Mouse (Mus musculus) heart, postnatal 0 days (tissue): ENCODE data around the gene Dhx38. TPM values are rescaled to one million over a fixed set of nuclear protein-coding genes. Genes with fewer than 3 reads are reported as not detected.

Experiments used
- ATAC-seq: fragments of 200-750 bp; cut with Nextera tagmentation; 2 replicates; pipeline ENCODE4 v1.8.0; 2017; ENCODE audit warnings: low read depth, moderate number of reproducible peaks, moderate library complexity; ENCODE audit not compliant: insufficient read depth
- DNase-seq: peaks from one replicate; pipeline ENCODE4 v3.0.0-alpha.2; 2016; ENCODE audit warnings: low spot score
- H3K27ac ChIP-seq: fragments of 300-500 bp; sonication (generic); 2 replicates; pipeline ENCODE4 v1.5.1; 2014; ENCODE audit warnings: low read depth, mild to moderate bottlenecking
- H3K27me3 ChIP-seq: fragments of 300-500 bp; sonication (generic); 2 replicates; pipeline ENCODE4 v1.6.1; 2014; ENCODE audit warnings: low read length, mixed read lengths; ENCODE audit not compliant: control insufficient read depth, insufficient read depth
- H3K36me3 ChIP-seq: fragments of 300-500 bp; sonication (generic); replicated peaks from 2 replicates; pipeline ENCODE4 v1.6.1; 2014; ENCODE audit warnings: low read length, mixed read lengths; ENCODE audit not compliant: control insufficient read depth, insufficient read depth
- H3K4me1 ChIP-seq: fragments of 300-500 bp; sonication (generic); 2 replicates; pipeline ENCODE4 v1.6.1; 2014; ENCODE audit warnings: antibody characterized with exemption; ENCODE audit not compliant: control insufficient read depth, insufficient read depth
- H3K4me2 ChIP-seq: fragments of 300-500 bp; sonication (generic); 2 replicates; pipeline ENCODE4 v1.6.1; 2014; ENCODE audit warnings: low read depth, mild to moderate bottlenecking, low read length, moderate library complexity
- H3K4me3 ChIP-seq: fragments of 300-500 bp; sonication (generic); 2 replicates; pipeline ENCODE4 v1.5.1; 2014; ENCODE audit warnings: low read depth, low read length
- H3K9ac ChIP-seq: fragments of 300-500 bp; sonication (generic); replicated peaks from 2 replicates; pipeline ENCODE4 v1.6.1; 2014; ENCODE audit warnings: low read depth, low read length, mixed read lengths
- H3K9me3 ChIP-seq: fragments of 300-500 bp; sonication (generic); replicated peaks from 2 replicates; pipeline ENCODE4 v1.6.1; 2016; ENCODE audit warnings: low read length; ENCODE audit not compliant: control insufficient read depth
- CTCF ChIP-seq: IDR thresholded peaks from 2 replicates; pipeline ENCODE4 v1.5.1; 2016; ENCODE audit warnings: antibody characterized with exemption, control low read depth, low read depth
- EP300 ChIP-seq: IDR thresholded peaks from 2 replicates; pipeline ENCODE4 v1.6.1; 2016; ENCODE audit warnings: antibody characterized with exemption, low read depth
- WGBS: fragments of 180-500 bp; shearing (Covaris S2); extraction: QIAGEN DNeasy Blood & Tissue Kit; methylation state at CpG from one replicate; pipeline ENCODE4 v1.1.7; 2014; 5-methylcytosine and 5-hydroxymethylcytosine counted together
- polyA plus RNA-seq: library from polyadenylated mRNA; unstranded; fragments of >200 nt; fragmentation: Nextera tagmentation; extraction: Ambion mirVana; gene quantifications from 2 replicates; pipeline ENCODE4 v1.2.1, GENCODE M21; 2015
- total RNA-seq: library from RNA; depleted of rRNA; stranded (reverse); fragments of >200 nt; gene quantifications from 2 replicates; pipeline ENCODE4 v1.2.3, GENCODE M21; 2014; ENCODE audit warnings: low replicate concordance

The Dhx38 gene
- total and polyA plus RNA-seq, 2 experiments from 2014 or later, result 7.3 to 10.8 TPM

DNA sequence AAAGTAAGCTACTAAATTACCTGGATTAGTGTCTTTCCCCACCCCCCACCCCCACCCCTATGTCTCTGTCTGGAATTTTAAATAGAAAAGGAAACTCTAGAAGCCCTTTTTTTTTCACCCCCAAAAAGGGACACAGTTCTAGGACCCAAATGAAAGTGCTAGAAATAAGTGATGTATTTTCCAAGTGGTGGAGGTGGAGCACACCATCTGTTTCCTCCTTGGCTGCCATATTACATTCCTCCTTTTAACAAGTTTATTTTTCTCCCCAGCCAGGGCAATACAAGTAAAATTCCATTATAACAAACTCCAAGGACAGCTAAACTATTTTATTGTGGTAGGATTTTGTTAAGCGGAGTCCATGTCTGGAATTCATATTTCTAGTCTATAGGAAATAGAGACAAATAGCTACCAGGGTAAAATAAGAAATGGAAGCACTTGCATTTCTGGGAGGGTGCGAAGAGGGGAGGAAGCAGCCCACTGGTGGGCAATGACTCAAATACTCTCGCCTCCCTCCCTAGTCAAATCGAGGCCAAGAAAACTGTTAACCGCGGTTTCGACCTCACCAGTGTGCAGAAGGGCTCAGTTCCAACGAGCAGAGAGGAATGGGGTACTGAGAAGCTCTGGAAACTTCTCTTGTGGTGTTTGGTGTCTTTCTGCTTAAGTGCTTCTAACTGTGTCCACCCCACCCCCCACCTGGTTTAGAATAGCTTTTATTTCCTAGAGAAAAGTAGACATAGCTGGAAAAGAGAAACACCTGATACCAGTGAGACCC, 22.7 kb downstream of the Dhx38 start:
- ATAC-seq (no peak), DNase-seq (no peak)
- 63% methylated on average over 8 of the region's 8 CpGs for WGBS

GRCm38 (mm10) chr8:109542165-109542564, 23.5 kb downstream of the Dhx38 start:
- H3K4me1 ChIP-seq, result no peaks in the 10 kb centered on the region
- 65% methylated on average over 5 of the region's 5 CpGs for WGBS
- 0 out of 2 replicates have a peak, but pooled peaks cover 7% of the 10 kb centered on the region for H3K36me3 ChIP-seq
- H3K27me3 ChIP-seq, result no peaks in the 10 kb centered on the region
- TF ChIP-seq CTCF (no peak), EP300 (no peak)
- no peak overlapping the region for H3K4me2 ChIP-seq
- H3K9ac ChIP-seq, result no peak overlapping the region
- no peak for DNase-seq
- H3K4me3 ChIP-seq, result no peak overlapping the region
- no peak overlapping the region for H3K27ac ChIP-seq
- no peaks in the 10 kb centered on the region for H3K9me3 ChIP-seq
- ATAC-seq, result no peak

More for the DNA sequence above, 22.7 kb downstream of the Dhx38 start:
- Histone ChIP-seq H3K4me1 (no peaks in the 10 kb centered on the region), H3K36me3 (peaks cover 15% of the 10 kb centered on the region), H3K4me2 (no peak overlapping the region), H3K27ac (no peak overlapping the region), H3K9me3 (no peaks in the 10 kb centered on the region), H3K27me3 (no peaks in the 10 kb centered on the region), H3K9ac (no peak overlapping the region), H3K4me3 (no peak overlapping the region)
- TF ChIP-seq CTCF, result no peak
- TF ChIP-seq EP300, result no peak

DNA sequence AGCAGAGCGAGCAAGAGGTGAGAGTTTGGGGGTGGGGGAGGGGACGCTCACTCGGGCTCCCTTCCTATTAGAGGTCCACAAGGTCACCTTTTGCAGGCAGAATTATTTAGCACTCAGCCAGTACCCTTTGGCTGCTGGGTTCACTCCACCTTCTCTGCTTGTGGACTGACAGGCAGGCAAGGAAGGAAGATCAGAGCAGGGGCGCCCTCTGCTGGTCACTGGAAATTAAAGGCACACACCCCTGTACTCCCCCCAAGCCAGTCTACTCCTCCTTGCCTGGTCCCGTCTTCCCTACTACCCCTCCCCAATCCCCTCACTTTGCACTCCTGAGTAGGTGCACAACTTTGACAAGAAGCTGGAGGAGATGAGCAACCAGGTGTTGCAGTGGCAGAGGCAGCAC, 29.0 kb downstream of the Dhx38 start:
- no peak overlapping the region for H3K9ac ChIP-seq
- WGBS, result 3% methylated on average over 5 of the region's 5 CpGs
- peak; percentile 81 for DNase-seq

GRCm38 (mm10) chr8:109535140-109535990, 30.3 kb downstream of the Dhx38 start:
- Histone ChIP-seq H3K4me2 (no peak overlapping the region), H3K9me3 (no peaks in the 10 kb centered on the region), H3K36me3 (no peaks in the 10 kb centered on the region), H3K9ac (no peak overlapping the region), H3K27ac (no peak overlapping the region), H3K4me1 (no peaks in the 10 kb centered on the region), H3K27me3 (no peaks in the 10 kb centered on the region), H3K4me3 (no peak overlapping the region)
- ATAC-seq (no peak), DNase-seq (no peak)
- WGBS, result 79% methylated on average over 19 of the region's 19 CpGs
- TF ChIP-seq EP300, result no peak
- TF ChIP-seq CTCF, result peak; percentile 42

More for the DNA sequence above, 29.0 kb downstream of the Dhx38 start:
- no peak overlapping the region for H3K4me3 ChIP-seq
- H3K36me3 ChIP-seq, result no peaks in the 10 kb centered on the region
- H3K4me1 ChIP-seq, result no peaks in the 10 kb centered on the region
- peak overlapping the region; percentile 12; the same call in 1 of the 2 replicates for H3K4me2 ChIP-seq
- H3K9me3 ChIP-seq, result no peaks in the 10 kb centered on the region
- TF ChIP-seq EP300 (no peak), CTCF (peak; percentile 73)
- peak; percentile 83 for ATAC-seq
- H3K27me3 ChIP-seq, result no peaks in the 10 kb centered on the region
- no peak overlapping the region for H3K27ac ChIP-seq

- H3K36me3 ChIP-seq, result no peaks in the 10 kb centered on the region
- H3K4me1 ChIP-seq, result no peaks in the 10 kb centered on the region
- no peak overlapping the region for H3K4me2 ChIP-seq
- H3K9ac ChIP-seq, result no peak overlapping the region
- TF ChIP-seq CTCF (no peak), EP300 (no peak)
- no peak overlapping the region for H3K27ac ChIP-seq
- DNase-seq, result no peak
- no peaks in the 10 kb centered on the region for H3K9me3 ChIP-seq
- H3K4me3 ChIP-seq, result no peak overlapping the region
- 62% methylated on average over 2 of the region's 2 CpGs for WGBS
- ATAC-seq, result no peak
- H3K27me3 ChIP-seq, result no peaks in the 10 kb centered on the region
These were observed 41.7 kb downstream of the Dhx38 start for GRCm38 (mm10) chr8:109524008-109524407.
